Mouse (Mus musculus) cerebellum, adult 11 months (tissue): ENCODE measurements around the gene Zbtb9.
"Not testable (repeated sequence)": the region's sequence is repeated elsewhere in the genome, so short reads cannot be mapped to it uniquely, and the experiment has no call there.

Experiments
- DNase-seq: peaks from one replicate; pipeline ENCODE4 v3.0.0; 2022

The Zbtb9 gene

DNA sequence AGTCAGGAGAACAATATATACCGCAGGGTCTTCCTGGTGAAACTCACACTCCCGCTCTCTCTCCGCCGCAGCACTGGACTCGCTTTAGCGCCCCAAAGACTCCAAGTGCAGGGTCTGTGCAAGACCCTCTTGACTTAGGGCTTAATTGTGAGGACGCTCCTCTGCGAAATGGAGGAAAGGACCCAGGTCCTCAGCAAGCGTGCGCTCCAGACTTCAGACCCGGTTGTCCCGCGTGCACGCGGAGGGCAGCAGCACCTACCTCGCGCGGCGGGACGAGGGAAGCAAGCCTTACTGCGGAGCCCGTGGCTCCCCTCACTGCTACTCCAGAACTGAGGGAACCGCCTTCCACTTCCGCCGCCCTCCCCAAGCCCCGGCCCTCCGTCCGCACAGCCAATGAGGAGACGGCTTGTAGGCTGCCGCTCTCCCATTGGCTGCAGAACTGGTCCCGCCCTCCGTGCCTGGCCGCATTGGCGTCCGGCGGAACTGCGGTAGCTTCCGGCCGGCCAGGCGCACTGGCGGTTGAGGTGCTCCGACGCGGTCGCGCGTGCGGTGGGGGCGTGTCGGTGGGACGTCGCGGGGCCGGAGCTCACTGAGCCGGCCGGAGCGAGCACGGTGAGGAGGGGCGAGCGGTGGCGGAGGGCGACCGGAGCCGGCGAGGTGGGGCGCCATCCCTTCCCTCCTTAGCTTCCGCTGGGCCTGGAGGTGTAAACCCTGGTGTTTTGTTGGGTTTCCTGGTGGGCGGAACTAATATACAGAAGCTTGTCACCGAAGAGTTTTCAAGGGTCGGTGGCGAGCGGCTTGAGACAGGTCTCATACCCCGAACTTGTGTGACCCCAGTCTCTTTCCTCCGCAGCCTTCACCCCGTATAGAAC is at the start of gene Zbtb9:
Zbtb9 (plus strand) TSS at position 465 of the 872 bp plus-strand sequence.
- DNase-seq: peak; percentile 93

GRCm38 (mm10) chr17:26925414-26925813 is 47.6 kb upstream of the Zbtb9 start:
- not testable (repeated sequence) for DNase-seq

DNA sequence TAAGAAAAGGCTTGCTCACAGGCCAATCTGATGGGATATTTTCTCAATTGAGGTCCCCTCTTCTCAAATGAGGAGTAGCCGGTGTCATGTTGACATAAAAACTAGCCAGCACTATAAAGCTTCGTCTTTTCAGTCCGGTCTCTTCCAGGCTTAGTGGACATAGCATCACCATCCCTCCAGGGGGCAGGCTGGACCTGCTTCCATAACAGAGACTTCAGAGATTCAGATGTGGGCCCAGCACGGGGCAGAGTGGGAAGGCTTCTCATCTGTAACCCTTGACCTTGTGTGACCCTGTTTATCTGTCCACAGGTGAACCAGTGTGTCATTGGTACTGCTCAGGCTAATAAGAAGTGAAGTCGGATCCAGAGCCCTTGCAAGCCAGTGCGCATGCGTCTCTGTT is 41.2 kb upstream of the Zbtb9 start:
- DNase-seq: peak; percentile 38

DNA sequence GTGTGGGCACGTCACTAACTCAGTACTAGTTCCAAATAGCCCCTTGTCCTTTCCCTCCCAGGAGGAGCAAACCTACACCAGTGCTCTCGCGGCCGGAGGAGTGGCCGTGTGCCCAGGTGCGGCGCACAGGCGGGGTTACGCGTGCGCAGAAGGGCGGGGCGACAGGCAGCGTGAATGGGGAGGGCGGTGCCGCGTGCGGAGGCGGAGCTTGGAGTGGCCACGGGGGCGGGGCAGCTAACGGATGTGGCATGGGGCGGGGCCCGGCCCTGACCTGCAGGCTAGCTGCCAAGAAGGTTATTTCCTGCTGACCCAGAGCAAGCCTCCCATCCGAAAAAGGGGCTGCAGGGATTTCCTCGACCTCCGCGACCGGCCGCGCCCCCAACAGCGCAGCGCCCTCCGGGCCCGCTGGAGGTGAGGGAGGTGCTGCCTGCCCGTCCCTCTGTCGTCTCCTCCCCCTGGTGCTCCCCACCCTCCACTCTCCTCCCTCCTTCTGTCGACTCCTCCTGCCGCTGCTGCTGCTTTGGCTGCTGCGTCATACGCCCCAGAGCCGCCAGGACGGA is 40.0 kb upstream of the Zbtb9 start, which contains the start of gene Phf1:
Phf1 (plus strand) TSS at position 214 of the 560 bp plus-strand sequence.
- DNase-seq: peak; percentile 95

- no peak for DNase-seq
Observed at GRCm38 (mm10) chr17:26933419-26933818, 39.5 kb upstream of the Zbtb9 start.

DNA sequence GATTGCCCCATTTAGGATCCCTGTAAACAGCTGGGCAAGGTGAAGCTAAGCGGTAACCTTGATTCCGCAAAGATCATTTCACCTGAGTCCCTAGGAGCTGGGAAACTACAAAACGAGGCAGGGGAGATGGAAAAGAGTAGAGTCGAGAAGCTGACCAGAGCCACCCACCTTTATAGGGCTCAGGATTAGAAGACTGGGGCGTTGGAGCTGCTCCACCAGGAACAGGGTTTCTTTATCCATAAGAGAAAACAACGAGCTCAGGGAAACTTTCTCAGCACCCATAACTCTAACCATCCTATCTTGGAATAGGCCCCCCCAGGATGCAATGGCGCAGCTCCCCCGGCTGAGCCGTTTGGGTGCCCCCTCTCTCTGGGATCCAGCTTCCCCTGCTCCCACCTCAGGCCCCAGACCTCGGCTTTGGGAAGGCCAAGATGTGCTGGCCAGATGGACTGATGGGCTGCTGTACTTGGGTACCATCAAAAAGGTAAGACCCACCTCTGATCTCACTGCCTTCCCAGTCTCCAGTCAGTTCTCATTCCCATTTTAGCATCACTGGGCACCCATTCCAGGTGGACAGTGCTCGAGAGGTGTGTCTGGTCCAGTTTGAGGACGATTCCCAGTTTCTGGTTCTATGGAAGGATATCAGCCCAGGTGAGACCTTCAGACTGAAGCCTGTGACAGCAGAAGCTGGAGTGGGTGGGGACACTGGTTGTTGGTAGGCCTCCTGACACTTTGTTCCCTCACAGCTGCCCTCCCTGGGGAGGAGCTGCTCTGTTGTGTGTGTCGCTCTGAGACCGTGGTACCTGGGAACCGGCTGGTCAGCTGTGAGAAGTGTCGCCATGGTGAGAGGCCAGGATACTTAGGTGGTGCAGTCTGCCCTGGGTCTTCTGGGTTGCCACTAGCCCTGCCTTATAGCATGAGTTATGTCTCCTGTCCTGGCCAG is 38.8 kb upstream of the Zbtb9 start:
- no peak for DNase-seq

DNA sequence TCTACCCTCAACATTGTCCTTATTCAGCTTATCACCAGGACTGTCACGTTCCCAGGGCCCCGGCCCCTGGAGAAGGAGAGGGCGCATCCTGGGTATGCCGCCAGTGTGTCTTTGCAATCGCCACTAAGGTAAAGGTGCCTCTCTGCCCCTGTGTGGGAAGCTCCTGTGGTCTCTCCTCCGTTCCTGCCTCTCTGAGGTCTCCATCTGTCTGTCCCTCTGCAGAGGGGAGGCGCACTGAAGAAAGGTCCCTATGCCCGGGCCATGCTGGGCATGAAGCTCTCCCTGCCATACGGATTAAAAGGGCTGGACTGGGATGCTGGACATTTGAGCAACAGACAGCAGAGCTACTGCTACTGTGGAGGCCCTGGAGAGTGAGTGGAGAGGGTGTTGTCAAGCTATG is 37.9 kb upstream of the Zbtb9 start:
- no peak for DNase-seq

GRCm38 (mm10) chr17:26936453-26936852 is 36.5 kb upstream of the Zbtb9 start:
- DNase-seq: peak; percentile 35

DNA sequence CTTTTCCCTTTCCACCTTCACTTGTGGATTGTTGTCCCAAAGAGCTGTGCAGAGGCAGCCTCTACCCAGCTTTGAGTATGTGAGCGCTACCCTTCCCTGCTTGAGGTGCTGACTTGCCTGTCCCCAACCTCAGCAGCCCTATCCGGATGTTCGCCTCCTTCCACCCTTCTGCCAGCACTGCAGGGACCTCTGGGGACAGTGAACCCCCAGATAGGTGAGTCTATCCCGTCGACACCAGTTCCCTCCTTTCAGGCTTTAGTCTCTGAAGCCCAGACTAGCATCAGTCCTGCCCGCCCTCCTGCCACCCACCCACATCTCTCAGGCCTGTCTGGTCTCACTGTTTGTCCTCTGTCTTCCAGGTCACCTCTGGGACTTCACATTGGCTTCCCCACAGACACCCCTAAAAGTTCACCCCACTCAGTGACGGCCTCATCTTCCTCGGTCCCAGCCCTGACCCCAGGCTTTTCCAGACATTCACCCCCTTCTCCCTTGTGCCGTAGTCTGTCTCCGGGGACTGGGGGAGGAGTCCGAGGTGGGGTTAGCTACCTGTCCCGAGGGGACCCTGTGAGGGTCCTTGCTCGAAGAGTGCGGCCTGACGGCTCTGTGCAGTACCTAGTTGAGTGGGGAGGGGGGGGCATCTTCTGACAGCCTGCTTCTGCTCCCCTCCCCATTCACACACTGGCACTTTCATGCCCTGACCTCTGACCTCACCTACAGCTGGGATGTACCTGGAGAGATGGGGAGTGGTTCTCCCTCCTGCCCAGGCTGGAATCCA is 35.9 kb upstream of the Zbtb9 start:
- peak; percentile 33 for DNase-seq

GRCm38 (mm10) chr17:26937883-26938695 is 34.9 kb upstream of the Zbtb9 start:
- peak; percentile 32 for DNase-seq

DNA sequence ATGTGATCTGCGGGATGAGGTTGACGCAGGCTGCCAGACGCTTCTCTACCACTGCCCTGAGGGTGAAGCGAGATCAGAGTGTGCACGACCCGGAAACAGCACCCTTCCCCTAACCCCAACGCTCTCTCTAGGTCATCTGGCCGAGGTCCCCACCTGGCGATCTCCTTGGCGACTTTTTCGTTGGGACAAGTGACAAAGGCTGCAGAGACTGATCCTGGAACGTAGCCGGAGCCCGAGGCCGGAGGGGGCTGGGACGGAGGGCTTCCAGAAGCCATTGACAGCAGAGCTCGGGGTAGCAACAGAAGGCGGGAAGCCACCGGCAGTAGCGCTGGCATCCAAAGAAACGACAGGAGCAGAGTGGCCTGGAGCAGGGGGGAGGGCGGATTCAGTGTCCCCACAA is 34.2 kb upstream of the Zbtb9 start:
- DNase-seq: peak; percentile 58

- DNase-seq: peak; percentile 100
Observed at GRCm38 (mm10) chr17:26939178-26939972, 33.6 kb upstream of the Zbtb9 start, which contains the start of gene Cuta. TSS of gene Cuta (minus strand) at chr17:26939569.

DNA sequence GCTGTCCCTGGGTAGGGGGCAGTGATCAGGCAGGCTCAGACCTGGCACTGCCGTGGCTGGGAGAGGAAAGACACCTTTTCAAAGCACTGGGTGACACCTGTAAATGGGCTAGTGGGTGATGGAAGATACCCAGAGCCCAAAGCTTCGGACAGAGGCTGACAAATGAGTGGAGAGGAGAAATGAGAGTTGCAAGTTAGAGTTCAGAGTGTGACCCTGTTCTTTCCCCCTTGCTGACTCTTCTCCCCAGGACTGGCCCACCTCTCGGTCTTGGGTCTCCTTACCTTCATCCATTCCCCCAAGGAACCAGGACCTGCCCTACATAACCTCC is 33.0 kb upstream of the Zbtb9 start:
- no peak for DNase-seq

GRCm38 (mm10) chr17:26941031-26941789 is 31.8 kb upstream of the Zbtb9 start, which contains the start of gene Syngap1:
TSS of gene Syngap1 (plus strand) at chr17:26941253.
- DNase-seq: peak; percentile 53

GRCm38 (mm10) chr17:26941841-26942570 is 31.0 kb upstream of the Zbtb9 start:
- DNase-seq: no peak

GRCm38 (mm10) chr17:26945824-26946495 is 27.0 kb upstream of the Zbtb9 start:
- DNase-seq: no peak

DNA sequence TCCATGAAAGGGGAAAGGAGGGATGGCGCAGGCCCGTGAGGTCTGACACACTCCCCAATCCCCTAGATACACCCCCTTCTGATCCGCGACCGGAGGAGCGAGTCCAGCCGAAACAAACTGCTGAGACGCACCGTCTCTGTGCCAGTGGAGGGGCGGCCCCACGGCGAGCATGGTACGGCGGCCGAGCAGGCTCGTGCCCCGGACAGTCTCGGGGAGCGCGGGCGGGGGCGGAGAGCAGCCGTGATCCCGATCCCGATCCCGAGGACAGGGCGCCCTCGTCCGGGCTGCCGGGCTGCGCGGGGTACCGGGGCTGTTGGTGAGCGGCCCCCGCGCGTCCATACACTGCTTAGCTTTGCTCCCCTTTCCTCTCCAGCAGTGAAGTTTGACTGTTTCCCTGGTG is 26.4 kb upstream of the Zbtb9 start:
- peak; percentile 81 for DNase-seq
